Comparison of ENCODE assay signal across 8 mouse cellular contexts in genomic region chr13:57476700-57477099, GRCm38 (mm10).
DNase-seq lines count a peak whose midpoint lies in the region; ATAC-seq and TF ChIP-seq lines count a peak whose summit lies in the region.
"Had no signal": no experiment of that assay in that cellular context is flagged by ENCODE, and none has a peak within 500 bp of the region (broad histone marks: within the 10 kb centered on the region; RNA-seq: fewer than 3 reads in every experiment).

No protein-coding gene starts in this region.

- H3K27ac ChIP-seq in lung, embryonic 14.5 days (ENCODE audit: low read depth): no peak overlapping the region
- no peak overlapping the region for H3K27ac ChIP-seq in stomach, postnatal 0 days (replicated peaks)
- H3K27ac ChIP-seq: neural tube, embryonic 12.5 days had no signal

- no peak overlapping the region for H3K9ac ChIP-seq in lung, embryonic 14.5 days
- H3K9ac ChIP-seq in stomach, postnatal 0 days (ENCODE audit: low read length): no peak overlapping the region
- H3K9ac ChIP-seq: neural tube, embryonic 12.5 days had no signal

- H3K4me2 ChIP-seq in lung, embryonic 14.5 days: no peak overlapping the region
- H3K4me2 ChIP-seq in stomach, postnatal 0 days (replicated peaks; ENCODE audit: low read depth): no peak overlapping the region
- H3K4me2 ChIP-seq: neural tube, embryonic 12.5 days had no signal

- no peaks in the 10 kb centered on the region for H3K4me1 ChIP-seq in lung, embryonic 14.5 days (ENCODE audit: insufficient read depth)
- H3K4me1 ChIP-seq in stomach, postnatal 0 days (replicated peaks; ENCODE audit: control insufficient read depth, insufficient read depth): no peaks in the 10 kb centered on the region

- no peaks in the 10 kb centered on the region for H3K9me3 ChIP-seq in lung, embryonic 14.5 days (ENCODE audit: low read depth, low read length)
- H3K9me3 ChIP-seq in stomach, postnatal 0 days (ENCODE audit: control insufficient read depth, low read length): no peaks in the 10 kb centered on the region
- H3K9me3 ChIP-seq: neural tube, embryonic 12.5 days had no signal

- H3K36me3 ChIP-seq in lung, embryonic 14.5 days (ENCODE audit: insufficient read depth): no peaks in the 10 kb centered on the region
- H3K36me3 ChIP-seq in stomach, postnatal 0 days (ENCODE audit: control insufficient read depth, insufficient read depth, low read length): no peaks in the 10 kb centered on the region
- H3K36me3 ChIP-seq: neural tube, embryonic 12.5 days had no signal

- H3K4me3 ChIP-seq in lung, embryonic 14.5 days (ENCODE audit: low read depth, low read length): no peak overlapping the region
- no peak overlapping the region for H3K4me3 ChIP-seq in stomach, postnatal 0 days (ENCODE audit: low read depth, low read length)
- H3K4me3 ChIP-seq: neural tube, embryonic 12.5 days had no signal

- no peaks in the 10 kb centered on the region for H3K27me3 ChIP-seq in lung, embryonic 14.5 days (ENCODE audit: insufficient read depth, low read length)
- H3K27me3 ChIP-seq in stomach, postnatal 0 days (ENCODE audit: control insufficient read depth, insufficient read depth, low read length): no peaks in the 10 kb centered on the region
- H3K27me3 ChIP-seq: neural tube, embryonic 12.5 days had no signal

- peak; percentile 68 for DNase-seq in lung, embryonic 14.5 days
- DNase-seq in lung, adult 18-20 months: no peak
- DNase-seq in c-Kit-negative CD71-positive TER-119-positive erythroid progenitor cells, embryonic 14.5 days (ENCODE audit: low read depth, low spot score): peak; percentile 17
- DNase-seq in cerebellum, postnatal 36 days: peak; percentile 50 to 65
- DNase-seq in layer of hippocampus, adult 9-11 months: peak; percentile 44
- no peak for DNase-seq in stomach, postnatal 0 days (ENCODE audit: low spot score)

- 29% methylated on average over 6 of the region's 6 CpGs for WGBS in lung, embryonic 14.5 days
- WGBS in stomach, postnatal 0 days: 25% methylated on average over 6 of the region's 6 CpGs

- TF ChIP-seq CTCF in lung, embryonic 14.5 days (IDR thresholded peaks at IDR 0.05; ENCODE audit: low read depth): peak; percentile 64
- TF ChIP-seq CTCF in stomach, postnatal 0 days (IDR thresholded peaks at IDR 0.05; ENCODE audit: low read depth): peak; percentile 68

- ATAC-seq in lung, embryonic 14.5 days (ENCODE audit: insufficient read depth): no peak
- ATAC-seq in stomach, postnatal 0 days (ENCODE audit: low FRiP score, low TSS enrichment): no peak
- no peak for ATAC-seq in megakaryocyte-erythroid progenitor cell, adult 5-6 weeks (replicated peaks; ENCODE audit: low FRiP score, low TSS enrichment, poor library complexity, severe bottlenecking)

- TF ChIP-seq EP300 in stomach, postnatal 0 days (optimal IDR thresholded peaks at IDR 0.05): no peak

Comparison
In these comparisons a context has a peak if more than half of its experiments do, and no peak if none do; other contexts are left out.
1. DNase-seq: peak in lung, embryonic 14.5 days (single experiment), c-Kit-negative CD71-positive TER-119-positive erythroid progenitor cells, embryonic 14.5 days (single experiment), cerebellum, postnatal 36 days (2 of 2) and layer of hippocampus, adult 9-11 months (single experiment); none in lung, adult 18-20 months (0 of 2) and stomach, postnatal 0 days (single experiment).